Mouse (Mus musculus): ENCODE measurements around the gene Samd4b. TPM values are rescaled to one million over a fixed set of nuclear protein-coding genes. Genes with fewer than 3 reads are reported as not detected.

Gene Samd4b
- polyA plus RNA-seq, 2 experiments, result 4.5 to 12.0 TPM

DNA sequence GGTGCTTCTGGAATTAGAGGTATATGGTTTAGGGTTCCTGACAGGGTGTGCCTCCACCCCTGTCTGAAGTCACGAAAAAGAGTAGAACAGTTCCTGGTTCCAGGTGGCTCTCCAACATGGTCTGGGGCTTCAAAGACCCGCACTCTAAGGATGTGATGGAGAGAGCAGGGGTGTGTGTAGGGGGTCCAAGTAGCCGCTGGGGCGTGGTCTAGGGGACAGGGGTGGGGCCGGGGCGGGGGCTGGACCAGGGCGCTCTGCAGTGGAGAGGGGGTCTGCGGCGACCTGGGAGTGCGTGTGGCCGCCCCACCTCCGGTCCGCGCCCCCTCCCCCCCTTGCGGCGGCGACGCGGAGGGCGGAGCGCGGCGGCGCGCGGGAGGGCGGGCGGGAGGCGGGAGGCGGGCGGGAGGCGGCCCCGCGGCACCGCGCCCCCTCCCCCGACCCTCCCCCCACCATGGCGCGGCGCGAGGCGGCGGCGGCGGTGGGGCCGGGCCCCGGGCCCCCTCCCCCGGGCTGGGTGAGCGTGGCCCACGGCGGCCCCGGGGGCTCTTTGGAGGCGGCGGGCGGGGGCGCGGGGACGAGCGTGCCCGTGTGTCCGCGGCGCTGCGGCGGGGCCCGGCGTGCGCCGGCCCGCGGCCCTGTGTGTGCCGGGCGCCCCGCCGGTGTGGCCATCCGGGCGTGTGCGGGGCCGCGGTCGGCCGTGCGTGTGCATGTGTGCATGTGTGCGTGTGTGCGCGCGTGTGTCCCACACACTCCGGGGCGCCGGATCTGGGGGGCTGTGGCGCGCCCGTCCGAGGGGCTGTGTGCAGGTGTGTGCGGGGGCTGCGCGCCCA is 146.2 kb downstream of the Samd4b start, which contains the start of gene Lrfn1:
TSS of gene Lrfn1 (plus strand) at position 450 of the 830 bp plus-strand sequence.
- TF ChIP-seq EP300 (IDR thresholded peaks at IDR 0.05; ENCODE audit: low read depth) (no peak), CTCF (IDR thresholded peaks at IDR 0.05; ENCODE audit: low read depth) (no peak)
- Histone ChIP-seq H3K4me1 (replicated peaks; ENCODE audit: control insufficient read depth in 2 of 2, insufficient read depth in 2 of 2, low read length in 1 of 2) (no peaks in the 10 kb centered on the region), H3K9me3 (ENCODE audit: control insufficient read depth, low read length) (no peaks in the 10 kb centered on the region), H3K9ac (replicated peaks) (no peak within 1 kb of the TSS), H3K4me2 (ENCODE audit: low read depth) (peak within 1 kb of the TSS; percentile 64), H3K4me3 (ENCODE audit: insufficient read depth in 1 of 2, low read depth in 2 of 2, low read length in 2 of 2) (peak within 1 kb of the TSS; percentile 46 to 56), H3K27me3 (ENCODE audit: control insufficient read depth, insufficient read depth, low read length) (no peaks in the 10 kb centered on the region), H3K27ac (no peak within 1 kb of the TSS), H3K36me3 (replicated peaks; ENCODE audit: control insufficient read depth, insufficient read depth, low read depth) (no peaks in the 10 kb centered on the region)
- DNase-seq (ENCODE audit: low read depth in 3 of 3, low spot score in 3 of 3) (no peak), ATAC-seq (ENCODE audit: insufficient read depth) (no peak)
- 1% methylated on average over 60 of the region's 97 CpGs for WGBS (ENCODE audit: insufficient replicate concordance)

GRCm38 (mm10) chr7:28447865-28448820 is 149.8 kb downstream of the Samd4b start:
- H3K4me3 ChIP-seq (ENCODE audit: insufficient read depth in 1 of 2, low read depth in 2 of 2, low read length in 2 of 2), result no peak overlapping the region
- DNase-seq (ENCODE audit: low read depth in 3 of 3, low spot score in 3 of 3), result no peak
- no peak overlapping the region for H3K9ac ChIP-seq (replicated peaks)
- WGBS (ENCODE audit: insufficient replicate concordance), result 61% methylated on average over 13 of the region's 13 CpGs
- H3K9me3 ChIP-seq (ENCODE audit: control insufficient read depth, low read length), result no peaks in the 10 kb centered on the region
- no peaks in the 10 kb centered on the region for H3K4me1 ChIP-seq (replicated peaks; ENCODE audit: control insufficient read depth in 2 of 2, insufficient read depth in 2 of 2, low read length in 1 of 2)
- TF ChIP-seq EP300 (IDR thresholded peaks at IDR 0.05; ENCODE audit: low read depth), result no peak
- no peak for TF ChIP-seq CTCF (IDR thresholded peaks at IDR 0.05; ENCODE audit: low read depth)
- no peak for ATAC-seq (ENCODE audit: insufficient read depth)
- H3K36me3 ChIP-seq (replicated peaks; ENCODE audit: control insufficient read depth, insufficient read depth, low read depth), result no peaks in the 10 kb centered on the region
- no peak overlapping the region for H3K27ac ChIP-seq
- H3K27me3 ChIP-seq (ENCODE audit: control insufficient read depth, insufficient read depth, low read length), result no peaks in the 10 kb centered on the region
- H3K4me2 ChIP-seq (ENCODE audit: low read depth), result no peak overlapping the region

DNA sequence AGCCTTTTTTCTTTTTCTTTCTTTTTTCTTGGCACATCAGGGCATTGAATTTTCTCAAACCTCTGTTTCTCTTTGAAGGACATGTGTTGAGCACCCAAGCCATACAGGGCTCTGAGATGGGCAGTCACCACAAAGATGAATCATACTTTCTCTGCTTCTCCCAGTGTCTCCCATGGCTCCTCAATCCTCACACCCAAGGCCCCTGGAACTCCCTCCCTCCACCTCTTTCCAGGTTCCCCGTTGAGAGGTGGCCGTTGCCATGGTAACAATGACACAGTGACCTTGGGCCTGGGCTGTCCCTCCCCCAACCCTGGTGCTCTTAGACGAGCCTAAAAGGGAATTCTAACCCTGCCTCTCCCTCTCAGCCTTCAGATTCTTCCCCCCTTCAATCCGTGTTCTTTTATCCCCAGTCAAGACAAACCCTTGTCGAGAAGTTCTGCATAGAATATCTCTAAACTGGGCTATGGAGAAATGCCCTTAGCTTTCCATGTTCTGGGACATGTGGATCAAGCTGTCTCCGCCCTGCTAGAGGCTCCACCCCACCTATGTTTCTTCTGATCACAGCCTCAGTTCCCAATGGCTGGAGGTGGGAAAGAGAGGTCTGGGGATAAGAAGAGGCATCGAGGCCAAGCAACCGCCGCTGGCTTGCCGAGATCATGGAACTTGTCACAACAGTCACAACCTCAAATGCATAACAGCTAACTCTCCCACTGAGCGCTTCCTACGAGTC is 150.7 kb downstream of the Samd4b start:
- H3K4me1 ChIP-seq (replicated peaks; ENCODE audit: control insufficient read depth in 2 of 2, insufficient read depth in 2 of 2, low read length in 1 of 2), result peaks cover 0 to 4% of the 10 kb centered on the region in 2 experiments; a peak in 2 of 4 replicates
- no peak for TF ChIP-seq EP300 (IDR thresholded peaks at IDR 0.05; ENCODE audit: low read depth)
- H3K4me3 ChIP-seq (ENCODE audit: insufficient read depth in 1 of 2, low read depth in 2 of 2, low read length in 2 of 2), result no peak overlapping the region
- H3K27ac ChIP-seq, result no peak overlapping the region
- no peaks in the 10 kb centered on the region for H3K27me3 ChIP-seq (ENCODE audit: control insufficient read depth, insufficient read depth, low read length)
- H3K4me2 ChIP-seq (ENCODE audit: low read depth), result no peak overlapping the region
- WGBS (ENCODE audit: insufficient replicate concordance), result 54% methylated on average over 12 of the region's 12 CpGs
- no peaks in the 10 kb centered on the region for H3K36me3 ChIP-seq (replicated peaks; ENCODE audit: control insufficient read depth, insufficient read depth, low read depth)
- DNase-seq (ENCODE audit: low read depth in 3 of 3, low spot score in 3 of 3), result no peak
- no peak overlapping the region for H3K9ac ChIP-seq (replicated peaks)
- no peaks in the 10 kb centered on the region for H3K9me3 ChIP-seq (ENCODE audit: control insufficient read depth, low read length)
- ATAC-seq (ENCODE audit: insufficient read depth), result no peak

GRCm38 (mm10) chr7:28446446-28446845 is 151.5 kb downstream of the Samd4b start:
- no peaks in the 10 kb centered on the region for H3K36me3 ChIP-seq (replicated peaks; ENCODE audit: control insufficient read depth, insufficient read depth, low read depth)
- ATAC-seq (ENCODE audit: insufficient read depth), result no peak

More at GRCm38 (mm10) chr7:28446446-28446845, 151.5 kb downstream of the Samd4b start:
- H3K27ac ChIP-seq, result no peak overlapping the region
- H3K9me3 ChIP-seq (ENCODE audit: control insufficient read depth, low read length), result no peaks in the 10 kb centered on the region
- peaks cover 0 to 4% of the 10 kb centered on the region in 2 experiments; a peak in 2 of 4 replicates for H3K4me1 ChIP-seq (replicated peaks; ENCODE audit: control insufficient read depth in 2 of 2, insufficient read depth in 2 of 2, low read length in 1 of 2)
- H3K4me3 ChIP-seq (ENCODE audit: insufficient read depth in 1 of 2, low read depth in 2 of 2, low read length in 2 of 2), result no peak overlapping the region
- no peaks in the 10 kb centered on the region for H3K27me3 ChIP-seq (ENCODE audit: control insufficient read depth, insufficient read depth, low read length)
- H3K9ac ChIP-seq (replicated peaks), result no peak overlapping the region
- H3K4me2 ChIP-seq (ENCODE audit: low read depth), result no peak overlapping the region
- TF ChIP-seq EP300 (IDR thresholded peaks at IDR 0.05; ENCODE audit: low read depth), result no peak
- peak; percentile 91 for TF ChIP-seq CTCF (IDR thresholded peaks at IDR 0.05; ENCODE audit: low read depth)
- 19% methylated on average over 12 of the region's 12 CpGs for WGBS (ENCODE audit: insufficient replicate concordance)
- no peak for DNase-seq (ENCODE audit: low read depth in 3 of 3, low spot score in 3 of 3)
